Mouse (Mus musculus) ES-E14 (cell line): ENCODE measurements around the gene Pax3.

ENCODE experiments used
- HCFC1 ChIP-seq: IDR thresholded peaks from 2 replicates; pipeline ENCODE4 v1.6.1; 2012; ENCODE audit warnings: low read length, inconsistent platforms, borderline replicate concordance; ENCODE audit not compliant: insufficient read depth
- ZC3H11A ChIP-seq: IDR thresholded peaks from 2 replicates; pipeline ENCODE4 v1.6.1; 2012; ENCODE audit warnings: low read depth, mild to moderate bottlenecking, inconsistent platforms, low read length, borderline replicate concordance

- TF ChIP-seq HCFC1 (no peak), ZC3H11A (no peak)
Measured at GRCm38 (mm10) chr1:78197351-78198234, 659 bp upstream of the Pax3 start.
